Mouse (Mus musculus) layer of hippocampus, postnatal 25 days (tissue): ENCODE measurements around the gene Dnal4. TPM values are rescaled to one million over a fixed set of nuclear protein-coding genes. Genes with fewer than 3 reads are reported as not detected.
A peak's percentile ranks its signal among the peaks of the same experiment; 100 is the strongest.
"Not testable (repeated sequence)": the region's sequence is repeated elsewhere in the genome, so short reads cannot be mapped to it uniquely, and the experiment has no call there.

ENCODE experiments used
- DNase-seq, 2 experiments: peaks; one replicate each; pipeline ENCODE4 v3.0.0; 2022; ENCODE audit warnings: mixed read lengths in 2 of 2, low spot score in 1 of 2; ENCODE audit errors: extremely low spot score in 1 of 2
- total RNA-seq, 2 experiments: library from RNA; stranded (reverse); gene quantifications; 2 replicates each; pipeline ENCODE4 v1.2.3; 2021

The Dnal4 gene
- 10 to 100 TPM; 53.0 to 59.4 TPM for total RNA-seq

GRCm38 (mm10) chr15:79777749-79778148 lies at the start of gene Dnal4:
Gene Dnal4 (minus strand): TSS chr15:79777849.
- no peak for DNase-seq

GRCm38 (mm10) chr15:79827061-79827777 lies 49.6 kb upstream of the Dnal4 start:
- no peak for DNase-seq

- DNase-seq: no peak
Measured at GRCm38 (mm10) chr15:79826221-79826935, 48.7 kb upstream of the Dnal4 start.

GRCm38 (mm10) chr15:79825146-79825825 lies 47.6 kb upstream of the Dnal4 start:
- no peak for DNase-seq

- no peak for DNase-seq
Measured at GRCm38 (mm10) chr15:79823588-79824280, 46.1 kb upstream of the Dnal4 start.

- no peak for DNase-seq
Measured at GRCm38 (mm10) chr15:79822265-79823199, 44.9 kb upstream of the Dnal4 start.

GRCm38 (mm10) chr15:79818325-79818724 lies 40.7 kb upstream of the Dnal4 start:
- no peak for DNase-seq

GRCm38 (mm10) chr15:79813666-79814258 lies 36.1 kb upstream of the Dnal4 start:
- DNase-seq: no peak

GRCm38 (mm10) chr15:79812840-79813239 lies 35.2 kb upstream of the Dnal4 start:
- DNase-seq: not testable (repeated sequence)

- no peak for DNase-seq
Measured at GRCm38 (mm10) chr15:79810997-79811396, 33.3 kb upstream of the Dnal4 start.

GRCm38 (mm10) chr15:79810061-79810460 lies 32.4 kb upstream of the Dnal4 start:
- DNase-seq: no peak

- DNase-seq: no peak
Measured at GRCm38 (mm10) chr15:79808658-79809057, 31.0 kb upstream of the Dnal4 start.

- DNase-seq: peak in 1 of 2 experiments; percentile 69
Measured at GRCm38 (mm10) chr15:79808114-79808513, 30.5 kb upstream of the Dnal4 start.

- DNase-seq: no peak
Measured at GRCm38 (mm10) chr15:79807050-79807449, 29.4 kb upstream of the Dnal4 start.

GRCm38 (mm10) chr15:79805246-79805645 lies 27.6 kb upstream of the Dnal4 start:
- DNase-seq: no peak

GRCm38 (mm10) chr15:79804352-79805071 lies 26.9 kb upstream of the Dnal4 start, which contains the start of gene Nptxr:
Gene Nptxr (minus strand): TSS chr15:79804766.
- peak; percentile 64 to 69 for DNase-seq

- no peak for DNase-seq
Measured at GRCm38 (mm10) chr15:79803533-79804351, 26.1 kb upstream of the Dnal4 start.

- DNase-seq: no peak
Measured at GRCm38 (mm10) chr15:79802304-79802703, 24.7 kb upstream of the Dnal4 start.
